Mouse (Mus musculus): ENCODE measurements around the gene Gm10061. TPM values are rescaled to one million over a fixed set of nuclear protein-coding genes. Genes with fewer than 3 reads are reported as not detected.
"Not testable (repeated sequence)": the region's sequence is repeated elsewhere in the genome, so short reads cannot be mapped to it uniquely, and the experiment has no call there.

The Gm10061 gene
- not detected for total RNA-seq (2021)
- long read RNA-seq, experiment 1, result 0 reads
- long read RNA-seq, experiment 2, result 0 reads

DNA sequence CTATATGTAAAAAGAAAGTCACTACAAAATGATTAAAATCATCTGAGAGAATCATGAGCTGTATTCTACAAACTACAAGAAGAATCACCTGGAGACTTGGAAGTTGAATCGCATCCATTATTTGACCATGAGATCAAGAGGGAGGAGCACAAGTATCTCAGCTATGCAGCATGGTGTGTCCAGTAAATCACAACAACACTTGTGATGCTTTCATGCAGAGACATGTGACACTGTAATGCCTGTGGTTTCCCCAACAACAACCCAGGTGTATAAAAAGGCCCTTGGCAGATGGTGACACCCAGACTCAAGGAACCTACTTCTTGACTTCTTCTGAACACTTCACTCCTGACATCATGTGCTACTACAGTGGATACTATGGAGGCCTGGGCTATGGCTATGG, at the start of gene Gm10061:
TSS of gene Gm10061 (plus strand) at position 301 of the 400 bp plus-strand sequence.
- DNase-seq, result no peak

DNA sequence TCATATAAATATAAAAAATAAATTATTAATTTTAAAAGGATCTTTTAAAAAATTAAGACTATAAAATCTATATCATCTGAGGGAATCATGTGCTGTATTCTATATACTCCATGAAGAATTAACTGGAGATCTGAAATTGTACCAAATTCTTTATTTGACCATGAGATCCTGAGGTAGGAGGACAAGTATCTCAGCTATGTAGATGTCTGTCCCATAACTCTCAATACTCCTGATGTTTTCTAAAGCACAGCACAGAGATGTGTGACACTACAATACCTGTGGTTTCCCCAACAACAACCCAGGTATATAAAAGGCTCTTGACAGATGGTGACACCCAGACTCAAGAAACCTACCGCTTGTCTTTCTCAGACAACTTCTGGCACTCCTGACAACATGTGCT, 10.3 kb upstream of the Gm10061 start, which contains the start of gene Gm6358:
TSS of gene Gm6358 (plus strand) at position 301 of the 400 bp plus-strand sequence.
- no peak for DNase-seq

DNA sequence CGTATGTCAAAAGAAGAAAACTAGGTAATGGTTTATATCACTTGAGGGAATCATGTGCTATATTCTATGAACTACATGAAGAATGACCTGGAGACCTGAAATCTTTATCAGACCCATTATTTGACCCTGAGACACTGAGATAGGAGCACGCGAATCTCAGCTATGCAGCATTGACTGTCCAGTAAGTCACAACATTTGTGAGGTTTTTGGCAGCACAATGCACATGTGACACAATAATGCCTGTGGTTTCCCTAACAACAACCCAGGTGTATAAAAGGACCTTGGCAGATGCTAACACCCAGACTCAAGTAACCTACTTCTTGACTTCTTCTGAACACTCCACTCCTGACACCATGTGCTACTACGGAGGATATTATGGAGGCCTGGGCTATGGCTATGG, 6.8 kb downstream of the Gm10061 start, which contains the start of gene Gm9789:
TSS of gene Gm9789 (plus strand) at position 301 of the 400 bp plus-strand sequence.
- no peak for DNase-seq

DNA sequence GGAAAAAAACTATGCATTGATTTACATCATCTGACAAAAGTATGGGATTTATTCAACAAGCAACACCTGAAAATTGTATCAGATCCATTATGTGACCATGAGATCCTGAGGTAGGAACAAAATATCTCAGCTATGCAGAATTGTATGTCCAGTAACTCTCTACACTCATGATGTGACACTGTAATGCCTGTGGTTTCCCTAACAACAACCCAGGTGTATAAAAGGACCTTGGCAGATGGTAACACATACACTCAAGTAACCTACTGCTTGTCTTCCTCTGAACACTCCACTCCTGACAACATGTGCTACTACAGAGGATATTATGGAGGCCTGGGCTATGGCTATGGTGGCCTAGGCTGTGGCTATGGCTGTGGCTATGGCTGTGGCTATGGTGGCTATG, 18.3 kb downstream of the Gm10061 start, which contains the start of gene Gm7735:
TSS of gene Gm7735 (plus strand) at position 301 of the 400 bp plus-strand sequence.
- DNase-seq, result not testable (repeated sequence)

DNA sequence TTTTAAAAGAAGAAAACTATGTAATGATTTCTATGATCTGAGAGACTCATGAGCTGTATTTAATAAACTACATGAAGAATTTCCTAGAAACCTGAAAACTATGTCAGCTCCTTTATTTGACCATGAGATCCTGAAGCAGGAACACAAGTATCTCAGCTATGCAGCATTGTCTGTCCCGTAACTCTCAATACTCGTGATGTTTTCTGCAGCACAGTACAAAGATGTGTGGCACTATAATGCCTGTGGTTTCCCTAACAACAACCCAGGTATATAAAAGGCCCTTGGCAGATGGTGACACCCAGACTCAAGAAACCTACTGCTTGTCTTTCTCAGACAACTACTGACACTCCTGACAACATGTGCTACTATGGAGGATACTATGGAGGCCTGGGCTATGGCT, 23.5 kb downstream of the Gm10061 start, which contains the start of gene 1110057P08Rik:
TSS of gene 1110057P08Rik (plus strand) at position 301 of the 400 bp plus-strand sequence.
- no peak for DNase-seq

DNA sequence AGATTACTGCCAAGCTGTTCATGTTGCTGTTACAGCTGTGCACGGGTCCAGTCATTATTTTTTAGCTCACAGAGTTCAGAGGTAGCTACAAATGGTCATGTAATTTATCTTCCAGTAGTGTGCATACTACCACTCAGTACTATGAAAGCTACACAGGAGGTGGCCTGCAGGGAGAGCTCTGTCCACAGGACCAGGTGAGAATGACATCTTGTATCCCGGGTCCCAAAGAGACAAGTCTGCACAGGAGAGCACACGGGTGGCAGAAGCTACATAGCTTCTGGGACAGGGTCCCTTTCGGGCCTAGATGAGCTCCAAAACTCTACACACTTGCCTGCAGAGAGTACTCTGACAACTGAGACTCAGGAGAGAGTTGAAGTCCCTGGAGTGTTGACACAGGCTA, 37.7 kb downstream of the Gm10061 start:
- DNase-seq, result no peak

Other genes with a start within 250 kb of the Gm10061 start
- not detected for gene Krtap19-9b, start 218.8 kb upstream of the Gm10061 start, total RNA-seq (2021)
- not detected for gene Krtap16-3, start 188.2 kb upstream of the Gm10061 start, total RNA-seq (2021)
- not detected for gene Krtap22-2, start 140.3 kb upstream of the Gm10061 start, total RNA-seq (2021)
- gene Gm10229, start 135.8 kb upstream of the Gm10061 start, total RNA-seq (2021), result not detected
- gene Krtap6-1, start 119.4 kb upstream of the Gm10061 start, total RNA-seq (2021), result not detected
- gene Gm10228, start 109.6 kb upstream of the Gm10061 start, total RNA-seq (2021), result not detected
- not detected for gene Krtap6-5, start 103.2 kb upstream of the Gm10061 start, total RNA-seq (2021)
- gene 1110025L11Rik, start 87.1 kb upstream of the Gm10061 start, total RNA-seq (2021), result not detected
- gene Krtap6-3, start 67.1 kb upstream of the Gm10061 start, total RNA-seq (2021), result not detected
- gene Gm6358, start 10.2 kb upstream of the Gm10061 start, total RNA-seq (2021), result not detected
- not detected for gene Gm9789, start 6.9 kb downstream of the Gm10061 start, total RNA-seq (2021)
- gene Gm7735, start 18.4 kb downstream of the Gm10061 start, total RNA-seq (2021), result not detected
- gene 1110057P08Rik, start 23.6 kb downstream of the Gm10061 start, total RNA-seq (2021), result not detected
- not detected for gene Krtap20-2, start 54.8 kb downstream of the Gm10061 start, total RNA-seq (2021)

Measured in gastrocnemius, postnatal 25 days (tissue).